In genomic region chr13:105911811-105912210, GRCm38 (mm10) we compare ENCODE assay signal across 26 mouse cellular contexts.
"Had no signal": no experiment of that assay in that cellular context is flagged by ENCODE, and none has a peak within 500 bp of the region (broad histone marks: within the 10 kb centered on the region; RNA-seq: fewer than 3 reads in every experiment).

No protein-coding gene starts in this region.

- DNase-seq: gastrocnemius, postnatal 14 days; gastrocnemius, postnatal 36 days; heart, adult 18-20 months; heart, postnatal 10 days; heart, postnatal 4 days; kidney, adult 18-20 months; kidney, adult 8-10 months; kidney, postnatal 10 days; kidney, postnatal 25 days; kidney, postnatal 4 days; liver; liver, embryonic 13.5 days had no signal

- H3K27ac ChIP-seq: heart, embryonic 10.5 days; hindbrain, embryonic 10.5 days; hindbrain, embryonic 12.5 days; hindbrain, embryonic 14.5 days; intestine, embryonic 15.5 days; layer of hippocampus, adult 2 months; left cerebral cortex, adult 2 months; limb, embryonic 10.5 days; limb, embryonic 12.5 days; liver, embryonic 13.5 days had no signal

- H3K27me3 ChIP-seq: heart, embryonic 12.5 days; hindbrain, embryonic 12.5 days; intestine, embryonic 15.5 days; limb, embryonic 12.5 days; liver, embryonic 13.5 days had no signal

- H3K36me3 ChIP-seq: heart, embryonic 10.5 days; heart, embryonic 12.5 days; hindbrain, embryonic 10.5 days; hindbrain, embryonic 12.5 days; intestine, embryonic 15.5 days; limb, embryonic 10.5 days; limb, embryonic 12.5 days; liver, embryonic 13.5 days had no signal

- H3K4me2 ChIP-seq: heart, embryonic 12.5 days; hindbrain, embryonic 12.5 days; hindbrain, embryonic 14.5 days; intestine, embryonic 15.5 days; limb, embryonic 12.5 days; liver, embryonic 11.5 days; liver, embryonic 13.5 days had no signal

- H3K4me1 ChIP-seq: heart, embryonic 10.5 days; heart, embryonic 12.5 days; hindbrain, embryonic 10.5 days; hindbrain, embryonic 12.5 days; intestine, embryonic 15.5 days; limb, embryonic 10.5 days; limb, embryonic 12.5 days; liver, embryonic 13.5 days had no signal

- H3K4me3 ChIP-seq: heart, embryonic 10.5 days; heart, embryonic 12.5 days; hindbrain, embryonic 10.5 days; hindbrain, embryonic 12.5 days; intestine, embryonic 15.5 days; layer of hippocampus, adult 2 months; left cerebral cortex, adult 2 months; limb, embryonic 10.5 days; limb, embryonic 12.5 days; liver, embryonic 13.5 days had no signal

- H3K9ac ChIP-seq: heart, embryonic 12.5 days; hindbrain, embryonic 12.5 days; hindbrain, embryonic 14.5 days; intestine, embryonic 15.5 days; limb, embryonic 12.5 days; liver, embryonic 13.5 days had no signal

- ATAC-seq: hindbrain, embryonic 16.5 days; inflammation-experienced regulatory T-cells, adult 6 months; intestine, embryonic 15.5 days; intestine, postnatal 0 days had no signal

- H3K9me3 ChIP-seq: heart, embryonic 10.5 days; heart, embryonic 12.5 days; hindbrain, embryonic 10.5 days; hindbrain, embryonic 12.5 days; intestine, embryonic 15.5 days; limb, embryonic 10.5 days; limb, embryonic 12.5 days; liver, embryonic 13.5 days had no signal
